Mouse (Mus musculus) neutrophil, adult 83 days (primary cell): ENCODE measurements around the gene Rap2a. TPM values are rescaled to one million over a fixed set of nuclear protein-coding genes. Genes with fewer than 3 reads are reported as not detected.

ENCODE experiments used
- total RNA-seq, 2 experiments: library from RNA; stranded (reverse); gene quantifications; one replicate each; pipeline ENCODE4 v1.2.4; 2023

Rap2a gene
- total RNA-seq = 10 to 100 TPM; 16.5 to 20.2 TPM

GRCm38 (mm10) chr14:120477982-120478568 lies at the start of gene Rap2a:
Gene Rap2a (plus strand): TSS chr14:120478444.

Other genes starting within 250 kb of the Rap2a start
- 100 to 1,000 TPM; 122 to 136 TPM for gene Mbnl2, start 202.8 kb upstream of the Rap2a start, total RNA-seq